Mouse (Mus musculus) small intestine, adult 2 months (tissue): Measurements from ENCODE around the gene Dlg2.

Experiments
- CTCF ChIP-seq: fragments of 200-500 bp; IDR thresholded peaks from 2 replicates; pipeline ENCODE4 v1.5.1; 2012; ENCODE audit warnings: low read depth, mild to moderate bottlenecking, control low read depth, inconsistent platforms, low read length, moderate library complexity, mixed read lengths; ENCODE audit not compliant: insufficient replicate concordance, insufficient read length; ENCODE audit errors: extremely low read depth
- POLR2A ChIP-seq: fragments of 200-500 bp; IDR thresholded peaks from 2 replicates; pipeline ENCODE4 v1.6.1; 2012; ENCODE audit warnings: low read depth, mild to moderate bottlenecking, control low read depth, inconsistent platforms, low read length, moderate library complexity

DNA sequence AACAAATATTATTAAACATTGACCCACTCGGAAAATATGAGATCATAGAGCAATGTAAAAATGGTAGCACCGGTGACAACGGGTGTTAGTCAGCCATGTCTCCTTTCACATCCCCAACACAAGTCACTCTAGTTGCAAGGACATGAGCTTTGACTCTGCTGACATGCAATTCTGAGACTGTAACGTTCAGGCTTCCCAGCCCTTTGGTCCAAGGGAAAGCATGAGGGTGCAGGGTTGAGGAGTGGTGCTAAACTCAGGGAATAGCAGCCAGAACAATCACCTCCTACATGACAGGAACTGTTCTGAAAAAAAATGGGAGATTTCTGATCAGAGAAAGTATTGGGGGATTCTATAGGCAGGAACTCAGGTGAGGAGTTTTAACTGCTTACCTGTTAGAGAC lies 1781.7 kb downstream of the Dlg2 start:
- no peak for TF ChIP-seq CTCF
- TF ChIP-seq POLR2A = no peak
